Mouse (Mus musculus) heart, embryonic 11.5 days (tissue): ENCODE data around the gene Kansl2. TPM values are rescaled to one million over a fixed set of nuclear protein-coding genes. Genes with fewer than 3 reads are reported as not detected.
"Not testable (repeated sequence)": the region's sequence is repeated elsewhere in the genome, so short reads cannot be mapped to it uniquely, and the experiment has no call there.

Experiments
- ATAC-seq: fragments of 200-750 bp; cut with Nextera tagmentation; replicated peaks from 2 replicates; pipeline ENCODE4 v1.8.0; 2017; ENCODE audit warnings: moderate library complexity; ENCODE audit not compliant: insufficient number of reproducible peaks, low FRiP score, low TSS enrichment
- H3K27ac ChIP-seq: fragments of 300-500 bp; sonication (generic); 2 replicates; pipeline ENCODE4 v1.5.1; 2014; ENCODE audit warnings: mild to moderate bottlenecking, low read depth, low read length
- H3K27me3 ChIP-seq: fragments of 300-500 bp; sonication (generic); 2 replicates; pipeline ENCODE4 v1.6.1; 2014; ENCODE audit warnings: mild to moderate bottlenecking, low read length, mixed read lengths; ENCODE audit not compliant: control insufficient read depth, insufficient read depth
- H3K36me3 ChIP-seq: fragments of 300-500 bp; sonication (generic); 2 replicates; pipeline ENCODE4 v1.6.1; 2014; ENCODE audit warnings: mild to moderate bottlenecking, low read length, moderate library complexity, mixed read lengths; ENCODE audit not compliant: control insufficient read depth, insufficient read depth
- H3K4me1 ChIP-seq: fragments of 300-500 bp; sonication (generic); 2 replicates; pipeline ENCODE4 v1.6.1; 2014; ENCODE audit warnings: low read length; ENCODE audit not compliant: control insufficient read depth, insufficient read depth
- H3K4me2 ChIP-seq: fragments of 300-500 bp; sonication (generic); 2 replicates; pipeline ENCODE4 v1.6.1; 2014; ENCODE audit warnings: mild to moderate bottlenecking, moderate library complexity
- H3K4me3 ChIP-seq: fragments of 300-500 bp; sonication (generic); 2 replicates; pipeline ENCODE4 v1.5.1; 2014; ENCODE audit warnings: low read depth, low read length
- H3K9ac ChIP-seq: fragments of 300-500 bp; sonication (generic); 2 replicates; pipeline ENCODE4 v1.6.1; 2014; ENCODE audit warnings: mild to moderate bottlenecking, low read depth, low read length, moderate library complexity
- H3K9me3 ChIP-seq: fragments of 300-500 bp; sonication (generic); replicated peaks from 2 replicates; pipeline ENCODE4 v1.6.1; 2016; ENCODE audit warnings: low read length; ENCODE audit not compliant: control insufficient read depth
- WGBS: fragments of 180-500 bp; shearing (Covaris S2); extraction: QIAGEN DNeasy Blood & Tissue Kit; methylation state at CpG from one replicate; pipeline ENCODE4 v1.1.7; 2014; ENCODE audit not compliant: insufficient replicate concordance; 5-methylcytosine and 5-hydroxymethylcytosine counted together
- polyA plus RNA-seq: library from polyadenylated mRNA; unstranded; fragments of >200 nt; fragmentation: Nextera tagmentation; extraction: Ambion mirVana; gene quantifications from 2 replicates; pipeline ENCODE4 v1.2.1, GENCODE M21; 2014

The Kansl2 gene
- polyA plus RNA-seq, 1 experiment from 2014 or later = 75.9 TPM

- H3K4me1 ChIP-seq = peaks cover 6% of the 10 kb centered on the region; the same call in 1 of the 2 replicates
- H3K9ac ChIP-seq = no peak overlapping the region
- H3K27ac ChIP-seq = no peak overlapping the region
- H3K4me2 ChIP-seq = no peak overlapping the region
- H3K9me3 ChIP-seq = no peaks in the 10 kb centered on the region
- no peaks in the 10 kb centered on the region for H3K27me3 ChIP-seq
- H3K36me3 ChIP-seq = peaks cover 41% of the 10 kb centered on the region
- WGBS = 84% methylated on average over 5 of the region's 5 CpGs
- no peak for ATAC-seq
- no peak overlapping the region for H3K4me3 ChIP-seq
Measured at GRCm38 (mm10) chr15:98528066-98528563, 5.9 kb downstream of the Kansl2 start.

DNA sequence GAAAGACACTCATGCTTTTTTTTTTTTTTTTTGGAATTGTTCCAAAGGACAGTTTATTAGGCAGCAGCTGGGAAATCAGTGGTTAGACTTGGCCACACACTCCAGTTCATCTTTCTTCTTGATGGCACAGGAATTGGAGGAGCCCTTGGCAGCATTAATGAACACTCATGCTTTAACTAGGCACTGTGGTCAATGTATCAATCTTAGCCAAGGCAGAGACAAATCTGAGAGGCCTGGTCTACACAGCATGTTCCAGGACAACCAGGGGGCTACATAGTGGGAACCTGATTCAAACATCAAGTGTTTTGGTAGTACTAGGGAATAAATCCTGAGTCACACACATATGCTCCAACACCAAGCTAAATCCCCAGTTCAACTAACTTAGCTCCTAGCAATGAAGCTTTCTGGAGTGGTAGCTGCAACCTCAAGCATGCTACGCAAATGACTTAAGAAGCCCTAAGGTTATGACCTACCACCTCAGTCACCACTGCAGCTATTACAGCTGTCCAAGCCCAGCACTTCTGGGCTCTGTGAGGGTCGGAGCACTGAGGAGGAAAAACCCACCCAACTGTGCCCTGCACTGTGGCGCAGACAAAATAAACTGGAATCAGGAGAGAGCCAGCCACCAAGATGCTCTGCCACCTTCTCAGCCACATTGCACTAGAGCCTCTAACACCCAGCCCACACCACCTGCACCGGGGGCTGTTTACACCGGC is 6.8 kb downstream of the Kansl2 start:
- no peak overlapping the region for H3K4me3 ChIP-seq
- peaks cover 47% of the 10 kb centered on the region for H3K36me3 ChIP-seq
- no peaks in the 10 kb centered on the region for H3K9me3 ChIP-seq
- no peak; the same call in 1 of the 2 replicates for ATAC-seq
- H3K27ac ChIP-seq = no peak overlapping the region
- 97% methylated on average over 5 of the region's 5 CpGs for WGBS
- no peak overlapping the region for H3K4me2 ChIP-seq
- H3K27me3 ChIP-seq = no peaks in the 10 kb centered on the region
- no peak overlapping the region for H3K9ac ChIP-seq
- H3K4me1 ChIP-seq = peaks cover under 1% of the 10 kb centered on the region; the same call in 1 of the 2 replicates

DNA sequence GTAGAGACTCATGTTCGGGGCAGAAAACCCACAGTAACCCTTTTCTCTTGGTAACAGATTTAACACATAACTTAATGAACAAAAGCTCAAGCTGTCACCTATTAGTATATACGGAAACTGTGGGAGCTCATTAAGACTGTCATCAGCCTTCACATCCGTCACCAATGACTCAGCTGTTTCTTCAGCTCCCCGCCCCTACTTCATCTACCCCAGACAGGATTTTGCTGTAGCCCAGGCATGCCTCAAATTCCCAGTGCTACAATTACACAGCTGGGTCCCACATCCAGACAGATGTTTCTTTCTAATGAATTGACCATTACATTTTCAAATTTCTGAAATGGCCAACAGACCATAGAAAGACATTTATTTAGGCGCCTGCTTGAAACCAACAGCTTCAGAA is 8.0 kb downstream of the Kansl2 start:
- no peaks in the 10 kb centered on the region for H3K27me3 ChIP-seq
- 59% methylated on average over 5 of the region's 5 CpGs for WGBS
- no peak overlapping the region for H3K4me2 ChIP-seq
- no peak overlapping the region for H3K9ac ChIP-seq
- no peak for ATAC-seq
- H3K9me3 ChIP-seq = no peaks in the 10 kb centered on the region
- H3K36me3 ChIP-seq = peaks cover 51% of the 10 kb centered on the region
- no peak overlapping the region for H3K4me3 ChIP-seq
- no peak overlapping the region for H3K27ac ChIP-seq
- H3K4me1 ChIP-seq = no peaks in the 10 kb centered on the region

DNA sequence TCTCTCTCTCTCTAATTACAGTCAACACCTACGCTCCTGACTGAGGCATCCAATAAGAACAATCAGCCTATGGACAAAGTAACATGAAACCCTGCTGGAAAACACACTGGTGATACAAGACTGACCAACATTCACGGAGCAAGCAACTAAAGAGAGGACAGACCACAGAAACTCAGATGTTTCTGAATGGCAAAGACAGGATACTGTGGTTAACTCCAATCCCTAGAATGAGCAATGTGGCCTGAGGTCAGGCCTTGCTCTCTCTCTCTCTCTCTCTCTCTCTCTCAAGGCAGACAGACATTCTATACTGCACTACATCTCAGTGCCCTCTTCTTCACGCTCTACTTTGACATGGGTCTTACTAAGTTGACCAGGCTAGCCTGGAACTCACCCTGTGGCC is 12.8 kb downstream of the Kansl2 start:
- H3K4me2 ChIP-seq = no peak overlapping the region
- peaks cover 38% of the 10 kb centered on the region for H3K36me3 ChIP-seq
- no peak for ATAC-seq
- no peaks in the 10 kb centered on the region for H3K9me3 ChIP-seq
- no peak overlapping the region for H3K27ac ChIP-seq
- 98% methylated on average over 3 of the region's 3 CpGs for WGBS
- no peak overlapping the region for H3K9ac ChIP-seq
- H3K4me3 ChIP-seq = no peak overlapping the region
- no peaks in the 10 kb centered on the region for H3K4me1 ChIP-seq
- no peaks in the 10 kb centered on the region for H3K27me3 ChIP-seq

GRCm38 (mm10) chr15:98517380-98518355 is 16.4 kb downstream of the Kansl2 start:
- Histone ChIP-seq H3K9me3 (no peaks in the 10 kb centered on the region), H3K36me3 (peaks cover 23% of the 10 kb centered on the region), H3K4me2 (no peak overlapping the region), H3K4me1 (peaks cover 7% of the 10 kb centered on the region), H3K4me3 (no peak overlapping the region), H3K27me3 (no peaks in the 10 kb centered on the region), H3K27ac (no peak overlapping the region), H3K9ac (no peak overlapping the region)
- WGBS = 72% methylated on average over 16 of the region's 16 CpGs
- no peak for ATAC-seq

DNA sequence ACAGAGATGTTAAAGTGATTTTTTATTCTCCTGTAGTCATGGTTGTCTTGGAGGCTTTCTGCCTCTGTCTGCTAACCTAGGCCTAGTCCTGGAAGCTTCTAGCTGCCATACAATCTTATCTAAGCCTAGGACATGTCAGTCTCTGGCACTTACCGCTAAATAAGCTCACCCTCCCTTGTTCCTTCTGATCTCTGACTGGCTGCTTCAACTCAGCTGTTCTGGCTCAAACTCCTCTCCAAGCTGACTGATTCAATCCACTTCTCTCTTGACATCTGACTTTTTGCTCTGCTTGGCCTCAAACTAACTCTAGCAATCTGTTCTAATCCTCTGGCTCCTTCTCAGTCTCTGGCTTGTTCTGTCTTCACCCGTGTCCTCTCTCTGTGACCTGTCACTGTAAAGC is 19.2 kb downstream of the Kansl2 start:
- not testable (repeated sequence) for ATAC-seq, H3K4me2 ChIP-seq, H3K4me3 ChIP-seq, H3K27me3 ChIP-seq, H3K36me3 ChIP-seq, H3K9ac ChIP-seq, H3K9me3 ChIP-seq, H3K27ac ChIP-seq
- H3K4me1 ChIP-seq = peaks cover 14% of the 10 kb centered on the region
- 45% methylated on average over 2 of the region's 2 CpGs for WGBS

DNA sequence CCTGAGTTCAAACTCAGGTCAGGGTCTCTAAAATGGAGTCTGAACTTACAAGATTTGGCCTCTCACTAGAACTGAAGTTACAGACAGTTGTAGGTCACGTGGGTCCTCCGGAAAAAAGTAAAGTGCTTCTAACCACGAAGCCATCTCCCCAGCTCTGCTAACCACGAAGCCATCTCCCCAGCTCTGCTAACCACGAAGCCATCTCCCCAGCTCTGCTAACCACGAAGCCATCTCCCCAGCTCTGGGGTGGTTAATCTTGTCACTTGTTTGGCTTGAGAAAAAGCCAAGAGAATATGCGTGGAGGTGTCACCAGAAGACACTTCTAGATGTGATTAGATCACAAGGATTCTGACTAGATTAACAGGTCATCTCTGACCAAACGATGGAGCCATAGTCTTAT is 19.9 kb downstream of the Kansl2 start:
- Histone ChIP-seq H3K4me3 (no peak overlapping the region), H3K4me1 (peaks cover 14% of the 10 kb centered on the region), H3K27me3 (no peaks in the 10 kb centered on the region), H3K9me3 (no peaks in the 10 kb centered on the region), H3K9ac (no peak overlapping the region), H3K4me2 (no peak overlapping the region), H3K27ac (no peak overlapping the region), H3K36me3 (peaks cover 5% of the 10 kb centered on the region; the same call in 1 of the 2 replicates)
- 77% methylated on average over 8 of the region's 8 CpGs for WGBS
- no peak for ATAC-seq

GRCm38 (mm10) chr15:98513676-98514075 is 20.4 kb downstream of the Kansl2 start:
- H3K36me3 ChIP-seq, ATAC-seq: not testable (repeated sequence)
- WGBS = 64% methylated on average over 3 of the region's 3 CpGs

More at GRCm38 (mm10) chr15:98513676-98514075, 20.4 kb downstream of the Kansl2 start:
- H3K27ac ChIP-seq, H3K9ac ChIP-seq, H3K4me3 ChIP-seq, H3K4me2 ChIP-seq, H3K27me3 ChIP-seq, H3K9me3 ChIP-seq: not testable (repeated sequence)
- peaks cover 14% of the 10 kb centered on the region for H3K4me1 ChIP-seq
